Mouse (Mus musculus) ovary, adult 18-20 months (tissue): Measurements from ENCODE around the gene Svep1.

ENCODE experiments used
- DNase-seq: peaks from one replicate; pipeline ENCODE4 v3.0.0; 2022; ENCODE audit warnings: low spot score, mixed read lengths

The Svep1 gene

DNA sequence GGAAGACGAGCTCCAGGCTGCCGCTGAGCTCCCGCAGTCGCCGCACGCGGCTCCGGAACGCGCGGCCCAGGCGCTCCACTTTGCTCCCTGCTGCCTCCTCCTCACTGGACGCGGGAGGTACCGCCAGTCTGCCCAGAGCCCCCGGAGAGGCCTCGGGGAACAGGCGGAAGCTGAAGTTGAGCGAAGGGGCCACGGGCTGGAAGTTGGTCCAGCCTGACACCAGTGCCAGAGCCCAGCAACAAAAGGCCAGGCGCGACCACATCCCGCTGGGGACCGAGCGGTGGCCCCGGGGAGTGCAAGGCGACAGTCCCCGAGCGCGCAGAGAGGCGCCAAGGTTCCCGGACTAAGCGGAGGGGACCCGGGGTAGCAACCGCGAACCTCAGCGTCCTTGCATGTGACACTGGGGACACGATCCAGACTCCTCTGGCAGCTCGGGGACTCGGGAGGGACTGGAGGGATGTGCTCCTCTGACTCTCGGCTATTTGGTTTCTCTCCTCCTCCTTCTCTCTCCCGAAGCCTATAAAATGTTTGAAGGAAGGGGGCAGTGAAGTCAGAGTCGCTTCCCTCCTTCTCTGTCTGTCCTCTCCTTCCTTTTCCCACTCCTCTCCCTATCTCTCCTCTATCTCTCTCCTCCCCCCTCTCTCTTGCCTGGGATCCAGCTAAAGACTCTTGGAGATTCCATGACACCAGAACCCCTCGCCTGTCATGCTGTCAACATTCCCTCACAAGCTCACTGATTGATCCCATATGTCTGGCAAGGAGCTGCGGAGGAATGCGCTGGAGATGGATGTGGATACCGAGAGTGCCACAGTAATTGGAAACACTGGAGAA is at the start of gene Svep1:
TSS of gene Svep1 (minus strand) at position 745 of the 831 bp plus-strand sequence.
- DNase-seq: no peak

DNA sequence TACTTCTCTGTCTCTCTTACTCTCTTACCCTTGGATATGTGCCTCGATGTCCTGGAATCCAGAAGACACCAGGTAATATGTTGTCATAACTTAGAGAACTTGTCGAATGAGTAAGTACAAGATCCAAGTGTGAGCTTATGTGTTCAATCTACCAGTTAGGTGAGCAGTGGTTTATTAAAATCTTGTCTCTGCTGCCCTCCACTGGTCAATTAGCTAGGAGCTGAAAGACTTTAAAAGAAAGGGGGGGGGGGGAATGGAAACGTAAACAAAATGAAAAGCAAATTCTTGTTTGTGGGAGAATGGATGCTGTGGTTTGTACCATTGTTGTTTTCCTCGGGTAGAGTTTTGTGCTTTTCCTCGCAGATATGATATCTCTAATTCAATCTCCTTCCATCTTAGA is 46.8 kb upstream of the Svep1 start:
- no peak for DNase-seq

DNA sequence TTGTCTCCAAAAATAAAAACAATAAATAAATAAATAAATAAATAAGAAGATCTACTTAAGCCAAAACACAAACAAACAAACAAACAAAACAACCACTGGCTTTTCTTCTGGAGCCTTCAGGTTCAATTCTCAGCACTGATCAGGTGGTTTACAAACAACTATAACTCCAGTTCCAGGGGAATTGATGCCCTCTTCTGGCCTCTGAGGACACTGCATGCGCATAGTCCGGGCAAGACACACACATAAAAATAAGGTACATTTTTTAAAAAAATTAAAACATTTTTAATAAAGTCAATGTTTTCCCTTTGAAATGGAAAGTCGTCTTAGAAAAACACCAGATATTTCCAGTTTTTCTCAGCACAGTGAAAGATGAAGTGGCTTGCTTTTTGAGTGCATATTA is 45.7 kb upstream of the Svep1 start:
- no peak for DNase-seq

DNA sequence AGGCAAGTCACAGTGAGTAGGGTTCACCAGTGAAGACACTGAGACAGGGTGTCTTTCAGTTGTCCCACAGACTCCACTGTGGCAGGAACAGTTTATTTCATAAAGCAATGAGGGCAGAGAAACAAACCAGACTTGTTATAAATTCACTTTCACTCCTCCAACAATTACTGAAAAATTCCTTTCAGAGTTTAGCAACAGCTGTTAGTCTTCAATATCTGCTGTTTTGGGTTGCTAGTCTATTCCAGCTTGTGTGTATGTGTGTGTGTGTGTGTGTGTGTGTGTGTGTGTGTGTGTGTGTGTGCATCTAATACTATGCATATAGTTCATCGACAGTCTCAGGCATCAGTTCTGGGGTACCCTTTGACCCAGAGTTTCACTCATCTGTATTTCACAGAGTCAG is 38.9 kb upstream of the Svep1 start:
- no peak for DNase-seq

DNA sequence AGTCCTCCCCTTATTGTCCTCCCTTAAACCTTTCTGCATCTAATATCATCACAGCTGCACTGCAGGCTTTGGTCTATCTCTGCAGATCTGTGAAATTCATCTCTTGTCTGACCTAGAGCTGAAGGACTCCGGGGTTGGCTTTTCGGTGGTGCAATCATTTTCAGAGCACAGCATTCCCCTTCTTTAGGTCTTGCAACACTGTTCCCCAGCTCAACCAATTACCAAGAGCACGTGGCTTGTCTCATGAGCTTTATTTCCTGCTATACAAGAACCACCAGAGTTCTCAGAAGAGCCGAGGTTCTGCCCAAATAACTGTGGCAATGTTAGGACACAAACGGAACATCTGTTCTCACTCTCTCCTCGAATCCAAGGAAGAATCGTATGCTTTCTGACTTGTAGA is 33.8 kb upstream of the Svep1 start:
- no peak for DNase-seq

DNA sequence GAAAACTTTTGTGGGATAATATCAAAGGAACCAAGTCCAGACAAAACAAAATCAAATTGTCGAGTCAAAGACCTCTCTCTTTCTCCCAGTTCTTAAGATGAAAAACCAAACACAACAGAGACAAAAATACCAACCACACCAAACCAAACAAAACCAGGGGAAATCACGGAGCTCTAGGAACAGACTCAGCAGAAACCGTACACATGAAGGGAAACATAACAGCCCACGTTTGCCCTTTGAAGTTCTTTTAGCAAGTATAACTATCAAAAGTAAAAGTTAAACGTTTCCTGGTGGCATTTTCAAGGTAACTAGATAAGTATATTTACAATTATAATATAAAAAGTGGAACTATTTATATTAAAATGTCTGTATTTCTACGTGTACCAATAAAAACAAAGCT is 29.2 kb upstream of the Svep1 start:
- DNase-seq: no peak

DNA sequence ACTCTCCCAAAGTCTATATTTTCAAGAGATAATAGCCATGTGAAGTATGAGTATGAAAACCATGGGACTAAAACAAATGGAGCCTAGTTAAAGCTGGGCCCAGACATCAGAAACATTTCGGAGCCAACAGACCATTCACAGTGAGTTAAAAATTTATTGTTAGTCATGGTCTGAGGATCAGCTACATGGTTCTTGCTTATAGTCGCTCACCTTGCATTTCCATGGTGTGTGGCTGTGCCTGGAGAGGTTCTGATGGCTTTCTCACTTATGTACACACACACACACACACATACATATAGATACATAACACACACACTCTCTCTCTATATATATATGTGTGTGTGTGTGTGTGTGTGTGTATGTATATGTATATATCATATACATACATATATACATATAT is 16.8 kb upstream of the Svep1 start:
- DNase-seq: no peak

DNA sequence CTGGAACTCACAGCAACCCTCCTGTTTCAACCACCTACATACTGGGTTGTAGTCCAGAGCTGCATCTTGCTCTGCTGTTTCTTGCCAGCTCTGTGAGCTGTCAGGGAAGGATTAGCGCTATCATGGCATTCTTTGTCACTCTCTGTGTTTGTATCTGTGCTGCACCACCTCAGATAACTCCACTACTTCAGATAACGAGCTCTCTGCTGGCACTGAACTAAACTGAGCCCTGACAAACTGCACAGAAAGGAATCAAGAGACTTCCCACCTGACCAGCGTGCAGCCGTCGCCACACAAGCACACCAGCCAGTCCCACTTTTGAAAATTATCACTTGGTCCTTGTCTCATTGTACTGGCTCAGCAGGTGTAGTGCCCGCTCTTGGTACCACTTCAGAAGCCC is 4.7 kb upstream of the Svep1 start:
- DNase-seq: no peak

DNA sequence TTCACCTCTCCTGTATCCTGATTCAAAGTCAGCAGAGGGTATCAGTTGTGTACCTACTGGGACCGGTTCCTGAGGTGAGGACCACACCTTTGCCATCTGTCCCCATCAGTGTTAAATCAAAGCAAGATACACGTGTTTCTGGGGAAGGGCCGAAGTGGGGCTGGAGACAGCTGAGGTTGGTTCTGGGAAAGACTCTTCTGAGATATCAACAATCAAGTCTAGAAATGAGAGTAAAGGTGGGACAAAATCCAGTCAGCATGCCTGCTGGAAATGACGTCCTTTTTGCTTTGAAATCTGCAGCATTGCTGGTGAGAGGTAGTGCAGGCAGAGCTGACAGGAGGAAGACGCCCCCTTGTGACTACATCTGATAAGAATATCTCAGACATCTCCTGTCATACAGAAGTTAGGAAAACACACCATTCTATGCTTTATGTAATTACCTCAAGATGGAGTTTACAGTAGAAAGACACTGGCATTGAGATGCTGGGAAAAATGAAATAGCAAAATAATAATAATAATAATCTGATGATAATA is 4.0 kb upstream of the Svep1 start:
- no peak for DNase-seq

DNA sequence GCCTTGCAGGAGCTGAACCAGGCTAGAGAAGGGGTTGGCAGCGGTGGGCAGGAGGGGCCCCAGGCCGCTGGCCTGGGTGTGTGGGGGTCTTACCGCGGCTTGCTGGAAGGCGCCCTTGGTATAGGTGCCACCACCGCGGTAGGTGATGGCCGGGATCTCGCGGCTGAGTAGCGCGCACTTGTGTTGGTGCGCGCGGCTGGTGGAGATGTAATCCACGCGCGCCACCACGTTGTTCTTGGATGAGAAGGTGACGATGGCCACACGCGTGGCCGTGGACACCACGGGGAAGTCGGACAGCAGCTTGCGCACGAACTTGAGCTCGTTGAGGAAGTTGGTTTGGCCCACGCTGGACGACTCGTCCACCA is 927 bp downstream of the Svep1 start:
- no peak for DNase-seq

DNA sequence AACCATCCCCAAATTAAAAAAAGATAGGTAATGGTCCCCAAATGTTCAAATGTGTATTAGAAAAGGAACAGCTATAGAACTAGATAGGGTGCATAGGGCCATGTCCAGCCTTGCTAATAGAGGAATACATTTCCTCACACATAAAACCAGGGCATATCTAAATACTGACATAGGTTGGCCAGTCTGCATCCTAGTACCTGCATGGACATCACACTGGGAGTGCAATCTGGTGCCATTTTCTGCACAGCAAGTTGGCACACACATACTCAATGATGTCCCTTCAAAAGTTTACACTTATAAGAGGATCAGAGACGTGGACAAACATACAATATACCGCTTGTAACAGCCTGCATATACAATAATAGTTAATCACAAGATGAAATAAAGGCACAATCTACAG is 5.0 kb downstream of the Svep1 start:
- DNase-seq: no peak

DNA sequence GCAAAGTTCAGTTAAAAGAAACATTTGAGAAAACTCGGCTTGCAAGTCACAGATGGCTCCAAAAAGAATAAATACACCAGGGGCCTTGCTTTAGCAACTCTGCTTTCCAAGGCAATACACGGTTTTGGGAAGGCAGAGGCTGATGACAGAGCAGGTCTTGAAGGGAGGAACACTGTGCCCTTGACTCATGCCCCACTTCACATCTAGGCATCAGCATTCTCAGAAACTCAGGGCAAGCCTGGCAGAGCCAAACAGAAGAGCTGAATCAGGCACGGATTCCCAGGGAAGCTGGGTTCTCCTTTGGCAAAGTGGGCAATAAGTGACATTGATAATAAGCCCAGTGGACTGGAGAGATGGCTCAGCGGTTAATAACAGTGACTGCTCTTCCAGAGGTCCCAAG is 5.8 kb downstream of the Svep1 start:
- DNase-seq: no peak

DNA sequence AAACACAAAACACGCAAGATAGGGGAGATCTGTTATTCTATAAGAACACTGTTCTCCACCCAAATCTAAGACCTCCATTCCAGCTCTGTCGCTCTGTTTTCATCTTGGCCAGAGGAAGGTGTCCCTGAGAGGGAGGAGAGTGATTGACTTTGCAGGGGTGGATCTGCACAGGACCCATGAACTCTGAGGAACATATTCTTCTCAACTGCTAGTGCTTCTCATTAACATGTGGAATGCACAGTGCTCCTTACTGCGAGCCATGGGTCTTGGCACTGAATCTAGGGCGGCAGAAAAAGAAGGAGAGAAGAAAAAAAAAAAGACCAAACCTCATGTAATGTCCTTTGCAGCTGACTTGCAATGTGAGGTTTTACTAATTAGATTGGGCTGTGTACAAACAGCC is 9.4 kb downstream of the Svep1 start:
- DNase-seq: no peak

DNA sequence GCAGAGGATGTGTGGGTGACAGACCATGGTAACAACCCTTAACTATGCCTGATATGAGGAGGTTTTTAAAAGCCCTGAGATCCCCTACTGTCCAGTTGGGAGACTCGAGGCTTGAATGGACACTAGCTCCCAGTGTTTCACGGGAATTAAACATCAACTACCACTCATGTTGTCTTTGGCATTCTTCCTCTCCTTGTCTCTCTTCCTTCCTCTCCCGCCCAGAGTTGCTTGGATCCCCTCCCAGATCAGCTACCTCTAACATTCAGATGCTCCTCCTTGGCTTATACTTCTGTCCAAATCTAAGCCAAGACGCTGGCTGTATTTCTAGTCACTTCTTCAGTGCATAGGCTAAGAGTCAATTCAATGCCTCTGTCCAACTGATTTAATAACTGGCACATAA is 9.9 kb downstream of the Svep1 start:
- no peak for DNase-seq

DNA sequence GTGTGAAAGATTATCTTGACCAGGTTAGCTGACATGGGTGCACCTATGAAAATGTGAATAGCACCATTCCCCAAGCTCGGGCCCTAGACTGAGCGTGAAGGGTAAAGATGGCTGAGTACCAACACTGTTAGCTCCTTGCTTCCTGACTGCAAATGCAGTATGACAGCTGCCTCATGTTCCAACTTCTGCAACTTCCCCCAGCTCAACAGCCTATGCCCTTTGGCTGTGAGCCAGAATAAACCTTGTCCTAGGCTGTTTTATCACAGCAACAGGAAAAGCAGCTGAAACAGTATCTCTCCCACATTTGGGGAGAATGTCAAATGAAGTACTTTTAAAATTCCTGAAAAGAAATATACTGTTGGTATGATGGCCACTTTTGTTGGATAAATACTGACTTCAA is 10.7 kb downstream of the Svep1 start:
- no peak for DNase-seq

DNA sequence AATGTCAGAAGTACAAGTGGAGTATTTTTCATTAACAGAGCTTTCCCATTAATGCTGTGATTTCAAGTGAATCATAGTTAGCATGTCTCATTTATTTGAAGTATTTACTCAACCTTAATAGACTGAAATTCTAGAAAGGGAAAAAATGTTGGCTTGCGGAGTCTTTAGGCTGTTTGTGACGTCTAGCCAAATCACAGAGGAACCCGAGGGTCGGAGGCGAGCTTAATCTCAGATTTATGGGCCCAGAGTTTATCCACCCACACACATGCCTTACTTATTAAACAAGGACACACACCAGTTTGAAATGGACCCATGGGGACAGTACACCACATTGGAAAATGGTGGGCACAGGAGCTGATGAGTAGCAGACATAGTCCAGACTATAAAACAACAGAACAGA is 17.4 kb downstream of the Svep1 start:
- no peak for DNase-seq

DNA sequence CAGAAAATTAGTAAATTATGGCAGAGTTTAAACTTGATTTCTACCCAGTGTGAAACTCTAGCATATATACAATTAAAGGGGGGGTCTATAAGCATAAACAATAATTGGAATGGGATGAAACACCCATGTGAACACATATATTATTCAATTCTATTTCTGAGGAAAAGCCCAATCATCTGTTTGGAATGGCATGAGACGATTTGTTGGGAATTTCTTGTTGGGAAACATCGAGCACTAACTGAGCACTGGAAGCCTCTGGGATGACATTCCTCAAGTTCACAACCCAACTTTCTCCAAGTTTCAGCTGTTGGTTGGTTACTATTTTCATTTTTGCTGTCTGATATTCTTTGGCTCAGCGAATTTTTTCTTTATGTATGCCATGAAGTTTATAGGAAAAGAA is 21.3 kb downstream of the Svep1 start:
- DNase-seq: no peak

DNA sequence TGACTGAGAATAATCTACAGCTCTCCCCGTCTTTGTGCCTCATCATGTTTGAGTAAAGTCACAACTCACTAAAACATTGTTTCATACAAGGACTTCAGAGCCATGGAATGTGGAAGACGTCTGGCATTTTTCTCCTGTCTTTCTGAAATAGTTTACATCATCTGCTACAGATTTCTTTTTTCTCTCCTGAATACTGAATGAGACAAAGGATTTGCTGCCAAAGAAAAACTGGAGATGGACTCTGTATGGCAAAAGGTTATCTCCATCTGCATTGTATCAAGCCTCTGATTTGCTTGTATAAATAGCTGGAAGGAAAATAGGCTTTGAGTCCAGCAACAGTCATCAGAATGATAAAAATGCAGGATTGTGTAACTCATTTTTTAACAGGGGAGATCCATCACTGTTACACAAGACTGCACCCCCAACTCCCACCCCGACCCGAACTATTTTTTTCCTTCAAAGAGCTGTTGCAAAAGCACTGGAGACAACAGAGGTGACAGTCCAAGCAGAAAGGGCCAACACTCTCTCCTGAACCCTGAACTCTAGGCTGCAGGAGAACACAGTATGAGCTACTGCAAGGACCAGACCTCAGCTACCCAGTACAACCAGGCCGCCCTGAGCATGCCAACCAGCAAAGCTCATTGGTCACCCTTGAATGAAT is 21.8 kb downstream of the Svep1 start:
- DNase-seq: no peak

DNA sequence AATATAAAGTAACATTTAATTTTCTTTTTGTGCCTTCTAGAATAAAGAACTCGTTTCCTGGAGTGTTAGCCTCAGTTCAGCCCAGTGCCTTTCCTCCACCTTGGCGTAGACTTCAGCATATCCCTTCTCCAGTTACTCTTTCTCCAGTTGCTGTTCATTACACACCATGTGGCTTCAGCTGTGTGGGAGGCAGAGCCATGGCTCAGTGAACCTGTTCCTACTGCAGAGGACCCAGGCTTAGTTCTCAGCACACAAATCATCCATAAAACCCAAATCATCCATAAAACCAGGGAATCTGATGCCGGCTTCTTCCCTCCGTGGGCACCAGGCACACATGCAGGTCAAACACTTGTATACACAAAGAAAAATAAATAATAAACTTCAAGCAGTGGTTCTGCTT is 22.8 kb downstream of the Svep1 start:
- DNase-seq: no peak

DNA sequence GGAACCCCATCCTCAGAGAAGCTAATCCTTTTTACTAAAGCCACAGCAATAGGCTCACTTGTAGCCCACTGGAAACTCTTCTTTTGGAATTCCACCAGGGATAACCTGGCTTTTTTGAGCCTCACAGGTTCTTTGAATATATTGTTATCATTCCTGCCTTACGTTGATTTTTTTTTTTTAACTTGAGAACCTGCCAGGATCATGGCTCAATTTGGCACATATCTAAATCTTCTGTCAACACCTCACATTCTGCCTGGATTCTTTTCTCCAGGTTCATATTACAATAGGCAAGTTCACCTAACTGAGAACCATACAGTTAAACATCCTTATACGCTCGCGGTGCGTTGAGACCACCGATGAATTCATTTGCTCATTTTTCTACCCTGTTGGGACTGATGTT is 28.2 kb downstream of the Svep1 start:
- no peak for DNase-seq

DNA sequence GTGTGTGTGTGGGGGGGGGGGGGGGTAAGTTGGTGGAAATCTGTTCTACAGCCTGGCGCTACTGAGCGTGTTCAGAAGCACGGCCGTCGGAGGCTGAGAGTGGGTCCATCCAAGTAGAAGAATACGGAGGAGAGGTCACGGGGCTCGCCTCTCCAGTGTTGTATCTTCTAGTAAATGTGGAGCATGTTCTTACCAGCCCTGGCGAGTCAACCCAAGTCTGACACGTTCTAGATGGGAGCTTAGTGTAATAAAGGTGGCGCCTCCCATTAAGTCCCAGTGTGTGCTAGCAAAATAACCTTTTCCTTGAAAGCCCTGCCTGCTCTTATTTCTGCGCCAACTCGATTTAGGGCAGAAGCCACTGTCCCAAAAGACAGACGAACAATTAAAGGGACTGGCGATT is 29.4 kb downstream of the Svep1 start:
- no peak for DNase-seq

DNA sequence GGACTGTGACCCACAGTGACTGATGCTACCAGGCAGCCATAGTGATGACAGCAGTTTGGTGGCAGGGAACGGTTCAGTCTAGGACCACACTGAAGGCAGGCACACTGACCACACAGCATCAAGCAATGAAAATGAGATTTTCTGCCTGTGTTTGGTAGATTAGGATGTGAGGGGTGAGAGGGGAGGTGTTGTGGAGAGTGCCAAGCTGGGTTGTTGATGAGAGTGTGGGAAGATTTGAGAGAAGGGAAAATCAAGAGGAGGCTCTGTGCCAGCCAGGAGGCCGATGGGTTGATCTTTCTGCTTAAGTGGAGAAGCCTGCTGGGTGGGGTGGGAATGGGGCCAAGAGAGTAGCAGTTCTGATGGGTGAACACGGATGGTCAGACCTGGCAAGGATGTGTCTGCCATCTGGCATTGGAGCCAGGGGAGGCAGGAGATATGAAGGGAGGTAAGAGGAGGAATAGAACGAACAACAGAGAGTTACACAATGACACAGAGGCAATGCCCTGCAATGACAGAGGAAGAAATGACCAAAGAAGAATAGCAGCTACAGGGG is 32.1 kb downstream of the Svep1 start:
- no peak for DNase-seq

DNA sequence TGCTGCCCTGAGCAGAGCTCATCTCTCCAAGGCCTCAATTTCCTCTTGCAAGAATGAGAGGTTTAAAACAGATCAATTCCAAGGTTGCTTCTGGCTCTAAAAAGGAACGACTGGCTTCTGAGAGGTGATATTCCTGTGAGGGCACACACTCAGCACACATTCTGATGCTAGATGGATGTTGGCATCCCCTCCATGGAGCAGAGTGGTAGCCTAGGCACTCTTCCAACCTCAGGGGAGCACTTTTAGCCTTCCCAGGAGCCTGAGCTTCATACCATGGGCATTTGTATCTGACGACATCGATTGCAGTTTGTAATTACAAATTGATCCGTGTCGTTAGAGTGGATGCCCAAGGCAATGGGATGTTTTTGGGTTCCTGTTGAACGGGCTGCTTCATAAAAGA is 33.3 kb downstream of the Svep1 start:
- DNase-seq: no peak
